ENCODE assay signal across 8 mouse cellular contexts in genomic region chr10:91229518-91229961, GRCm38 (mm10). TPM values are rescaled to one million over a fixed set of nuclear protein-coding genes. Genes with fewer than 3 reads are reported as not detected.
DNase-seq lines count a peak whose midpoint lies in the region; ATAC-seq and TF ChIP-seq lines count a peak whose summit lies in the region.

No protein-coding gene starts in this region.

- peaks cover 12% of the 10 kb centered on the region for H3K4me1 ChIP-seq in lung, embryonic 14.5 days (ENCODE audit: insufficient read depth)
- H3K4me1 ChIP-seq in heart, postnatal 0 days (ENCODE audit: control insufficient read depth, insufficient read depth), result 0 out of 2 replicates have a peak, but pooled peaks cover 10% of the 10 kb centered on the region
- no peaks in the 10 kb centered on the region for H3K4me1 ChIP-seq in liver, embryonic 12.5 days

- H3K36me3 ChIP-seq in lung, embryonic 14.5 days (ENCODE audit: insufficient read depth), result no peaks in the 10 kb centered on the region
- H3K36me3 ChIP-seq in heart, postnatal 0 days (replicated peaks; ENCODE audit: control insufficient read depth, insufficient read depth, low read length), result no peaks in the 10 kb centered on the region
- H3K36me3 ChIP-seq in liver, embryonic 12.5 days, result no peaks in the 10 kb centered on the region

- H3K9me3 ChIP-seq in lung, embryonic 14.5 days (ENCODE audit: low read depth, low read length), result no peaks in the 10 kb centered on the region
- no peaks in the 10 kb centered on the region for H3K9me3 ChIP-seq in heart, postnatal 0 days (replicated peaks; ENCODE audit: control insufficient read depth, low read length)
- H3K9me3 ChIP-seq in liver, embryonic 12.5 days (replicated peaks), result no peaks in the 10 kb centered on the region

- ATAC-seq in lung, embryonic 14.5 days (ENCODE audit: insufficient read depth), result peak; percentile 86
- ATAC-seq in heart, postnatal 0 days (ENCODE audit: insufficient read depth, low read depth), result peak; percentile 63
- ATAC-seq in liver, embryonic 12.5 days, result no peak

- H3K27ac ChIP-seq in lung, embryonic 14.5 days (ENCODE audit: low read depth), result peak overlapping the region; percentile 73
- H3K27ac ChIP-seq in heart, postnatal 0 days (ENCODE audit: low read depth), result peak overlapping the region; percentile 77
- 0 out of 2 replicates have a peak overlapping the region, but pooled peaks have one; percentile 0 for H3K27ac ChIP-seq in liver, embryonic 12.5 days

- no peak overlapping the region for H3K9ac ChIP-seq in lung, embryonic 14.5 days
- no peak overlapping the region for H3K9ac ChIP-seq in heart, postnatal 0 days (replicated peaks; ENCODE audit: low read depth, low read length)
- no peak overlapping the region for H3K9ac ChIP-seq in liver, embryonic 12.5 days

- peak; percentile 73 for DNase-seq in lung, embryonic 14.5 days
- no peak for DNase-seq in lung, postnatal 36 days
- DNase-seq in embryo, embryonic 10 days (ENCODE audit: low spot score), result peak; percentile 59
- DNase-seq in heart, postnatal 0 days (ENCODE audit: low spot score), result no peak
- DNase-seq in right cerebral cortex, postnatal 4 days, result peak; percentile 10
- no peak for DNase-seq in urinary bladder, adult 18-20 months (ENCODE audit: low spot score in 2 of 2)
- DNase-seq in gastrocnemius, postnatal 36 days, result no peak

- WGBS in lung, embryonic 14.5 days, result 15% methylated on average over 7 of the region's 7 CpGs
- 33% methylated on average over 7 of the region's 7 CpGs for WGBS in heart, postnatal 0 days
- WGBS in liver, embryonic 12.5 days (ENCODE audit: insufficient replicate concordance), result 41% methylated on average over 7 of the region's 7 CpGs

- no peak overlapping the region for H3K4me3 ChIP-seq in lung, embryonic 14.5 days (ENCODE audit: low read depth, low read length)
- H3K4me3 ChIP-seq in heart, postnatal 0 days (ENCODE audit: low read depth, low read length), result no peak overlapping the region
- H3K4me3 ChIP-seq in liver, embryonic 12.5 days, result no peak overlapping the region

- intact Hi-C loops in gastrocnemius, postnatal 36 days (cut with DNase I), result no loop called here

- TF ChIP-seq CTCF in lung, embryonic 14.5 days (IDR thresholded peaks at IDR 0.05; ENCODE audit: low read depth), result no peak
- TF ChIP-seq CTCF in heart, postnatal 0 days (IDR thresholded peaks at IDR 0.05; ENCODE audit: low read depth), result no peak

- TF ChIP-seq EP300 in heart, postnatal 0 days (IDR thresholded peaks at IDR 0.05; ENCODE audit: low read depth), result no peak

- no peaks in the 10 kb centered on the region for H3K27me3 ChIP-seq in lung, embryonic 14.5 days (ENCODE audit: insufficient read depth, low read length)
- H3K27me3 ChIP-seq in heart, postnatal 0 days (ENCODE audit: control insufficient read depth, insufficient read depth, low read length), result no peaks in the 10 kb centered on the region
- H3K27me3 ChIP-seq in liver, embryonic 12.5 days (replicated peaks), result no peaks in the 10 kb centered on the region

- H3K4me2 ChIP-seq in lung, embryonic 14.5 days, result peak overlapping the region; percentile 49
- no peak overlapping the region for H3K4me2 ChIP-seq in heart, postnatal 0 days (ENCODE audit: low read depth, low read length)
- no peak overlapping the region for H3K4me2 ChIP-seq in liver, embryonic 12.5 days

RNA-seq across cellular contexts. Expression of gene Tmpo, which starts 48.4 kb away (rescaled TPM):
- 317 and 337 TPM in 2 replicates for polyA plus RNA-seq in lung, embryonic 14.5 days (2014; fragmentation: Nextera tagmentation; extraction: Ambion mirVana)
- total RNA-seq in heart, postnatal 0 days (2014; rRNA removed; ENCODE audit: low replicate concordance), result 114 and 219 TPM in 2 replicates
- polyA plus RNA-seq in heart, postnatal 0 days (2015; fragmentation: Nextera tagmentation; extraction: Ambion mirVana), result 61.6 and 62.8 TPM in 2 replicates
- 215 and 229 TPM in 2 replicates for polyA plus RNA-seq in liver, embryonic 12.5 days (2016; fragmentation: Nextera tagmentation; extraction: Ambion mirVana)
- total RNA-seq in gastrocnemius, postnatal 36 days (2021), result 10 to 100 TPM; 52.2 to 57.4 TPM

Comparison
In these comparisons a context has a peak if more than half of its experiments do, and no peak if none do; other contexts are left out.
1. DNase-seq: peak in lung, embryonic 14.5 days (single experiment), embryo, embryonic 10 days (single experiment) and right cerebral cortex, postnatal 4 days (single experiment); none in lung, postnatal 36 days (single experiment), heart, postnatal 0 days (single experiment), urinary bladder, adult 18-20 months (0 of 2) and gastrocnemius, postnatal 36 days (0 of 2).
2. H3K27ac ChIP-seq: peak in every context shown above with its lines; median percentile 77 in heart, postnatal 0 days; 73 in lung, embryonic 14.5 days; 0 in liver, embryonic 12.5 days.